Mouse (Mus musculus) CH12.LX (cell line): ENCODE measurements around the gene Abcc5. TPM values are rescaled to one million over a fixed set of nuclear protein-coding genes. Genes with fewer than 3 reads are reported as not detected.

Experiments used
- DNase-seq: peaks from one replicate; pipeline ENCODE4 v3.0.0-alpha.2; 2013; ENCODE audit errors: extremely low read depth
- H3K27ac ChIP-seq: 2 replicates; pipeline ENCODE4 v1.5.1; 2012; ENCODE audit warnings: low read depth, mild to moderate bottlenecking, control low read depth, moderate library complexity; ENCODE audit not compliant: insufficient read depth
- H3K27me3 ChIP-seq: replicated peaks from 2 replicates; pipeline ENCODE3; 2012; ENCODE audit warnings: inconsistent platforms
- H3K36me3 ChIP-seq, 2 experiments: replicated peaks in 1 of 2; 2 replicates each; pipeline versions ENCODE3 to v1.6.1; 2012; ENCODE audit warnings: inconsistent platforms in 1 of 2, low read length in 1 of 2, mild to moderate bottlenecking in 1 of 2, mixed read lengths in 1 of 2, moderate library complexity in 1 of 2; ENCODE audit not compliant: control insufficient read depth in 1 of 2, insufficient read depth in 1 of 2
- H3K4me1 ChIP-seq, 2 experiments: 2 replicates each; pipeline ENCODE4 v1.6.1; 2012; ENCODE audit warnings: inconsistent platforms in 1 of 2, moderate library complexity in 1 of 2; ENCODE audit not compliant: insufficient read depth in 2 of 2, control insufficient read depth in 1 of 2
- H3K4me2 ChIP-seq: 2 replicates; pipeline ENCODE4 v1.6.1; 2012; ENCODE audit warnings: low read depth, mild to moderate bottlenecking, control low read depth; ENCODE audit not compliant: poor library complexity, insufficient read depth, severe bottlenecking
- H3K4me3 ChIP-seq, 3 experiments: fragments of 150-350 bp in 1 of 3; sonication (generic) in 1 of 3; replicated peaks in 1 of 3; 2 replicates each; pipeline versions ENCODE3 to v1.5.1; 2011 to 2012; ENCODE audit warnings: low read depth in 2 of 3, low read length in 2 of 3, mild to moderate bottlenecking in 2 of 3, moderate library complexity in 2 of 3, control low read depth in 1 of 3, improper control_type of control experiment in 1 of 3, inconsistent platforms in 1 of 3, mixed read lengths in 1 of 3; ENCODE audit not compliant: poor library complexity in 1 of 3
- H3K79me2 ChIP-seq: replicated peaks from 2 replicates; pipeline ENCODE4 v1.6.1; 2012; ENCODE audit warnings: mild to moderate bottlenecking, moderate library complexity; ENCODE audit not compliant: control insufficient read depth, poor library complexity, insufficient read depth, severe bottlenecking; ENCODE audit errors: extremely low read depth
- H3K9ac ChIP-seq: 2 replicates; pipeline ENCODE4 v1.6.1; 2012; ENCODE audit warnings: low read depth, mild to moderate bottlenecking, control low read depth, moderate library complexity; ENCODE audit not compliant: insufficient read depth
- H3K9me3 ChIP-seq: replicated peaks from 2 replicates; pipeline ENCODE3; 2012; ENCODE audit warnings: low read length, inconsistent platforms, mixed read lengths
- BHLHE40 ChIP-seq: IDR thresholded peaks from 2 replicates; pipeline ENCODE4 v1.6.1; 2011; ENCODE audit warnings: mild to moderate bottlenecking, low read depth, low read length, improper control_type of control experiment
- CTCF ChIP-seq, 2 experiments: IDR thresholded peaks in 1 of 2; conservative IDR thresholded peaks in 1 of 2; 2 replicates each; pipeline ENCODE4 v1.5.1; 2011 to 2012; ENCODE audit warnings: low read depth in 2 of 2, low read length in 2 of 2, improper control_type of control experiment in 1 of 2, inconsistent platforms in 1 of 2, mild to moderate bottlenecking in 1 of 2, moderate library complexity in 1 of 2
- E2F4 ChIP-seq: IDR thresholded peaks from 2 replicates; pipeline ENCODE4 v1.6.1; 2011; ENCODE audit warnings: low read depth, low read length, improper control_type of control experiment; ENCODE audit not compliant: insufficient replicate concordance
- ELF1 ChIP-seq: IDR thresholded peaks from 2 replicates; pipeline ENCODE4 v1.6.1; 2014; ENCODE audit warnings: low read depth, mild to moderate bottlenecking, inconsistent platforms, low read length, improper control_type of control experiment
- EP300 ChIP-seq: IDR thresholded peaks from 2 replicates; pipeline ENCODE4 v1.6.1; 2011; ENCODE audit warnings: low read length, improper control_type of control experiment
- ETS1 ChIP-seq: conservative IDR thresholded peaks from 2 replicates; pipeline ENCODE4 v1.6.1; 2012; ENCODE audit warnings: low read depth, mild to moderate bottlenecking, inconsistent platforms, low read length, improper control_type of control experiment, moderate library complexity
- GABPA ChIP-seq: IDR thresholded peaks from 2 replicates; pipeline ENCODE4 v1.6.1; 2012; ENCODE audit warnings: low read depth, low read length, improper control_type of control experiment, inconsistent platforms; ENCODE audit not compliant: insufficient replicate concordance
- HCFC1 ChIP-seq: IDR thresholded peaks from 2 replicates; pipeline ENCODE4 v1.6.1; 2012; ENCODE audit warnings: low read depth, mild to moderate bottlenecking, inconsistent platforms, low read length, improper control_type of control experiment
- MAFK ChIP-seq: IDR thresholded peaks from 2 replicates; pipeline ENCODE4 v1.6.1; 2011; ENCODE audit warnings: low read length, improper control_type of control experiment; ENCODE audit not compliant: insufficient replicate concordance
- MAX ChIP-seq: IDR thresholded peaks from 2 replicates; pipeline ENCODE4 v1.6.1; 2011; ENCODE audit warnings: low read length, improper control_type of control experiment
- MAZ ChIP-seq: IDR thresholded peaks from 2 replicates; pipeline ENCODE4 v1.6.1; 2012; ENCODE audit warnings: low read depth, mild to moderate bottlenecking, inconsistent platforms, low read length, improper control_type of control experiment, moderate library complexity
- MYC ChIP-seq: IDR thresholded peaks from 2 replicates; pipeline ENCODE4 v1.6.1; 2011; ENCODE audit warnings: low read depth, mild to moderate bottlenecking, improper control_type of control experiment, low read length
- NRF1 ChIP-seq: IDR thresholded peaks from 2 replicates; pipeline ENCODE4 v1.6.1; 2014; ENCODE audit warnings: low read depth, mild to moderate bottlenecking, inconsistent platforms, low read length, improper control_type of control experiment, moderate library complexity
- PAX5 ChIP-seq: IDR thresholded peaks from 2 replicates; pipeline ENCODE4 v1.6.1; 2012; ENCODE audit warnings: low read length, inconsistent platforms, mixed read lengths
- POLR2A ChIP-seq: IDR thresholded peaks from 2 replicates; pipeline ENCODE4 v1.6.1; 2011; ENCODE audit warnings: low read depth, mild to moderate bottlenecking, improper control_type of control experiment, low read length
- POLR2AphosphoS2 ChIP-seq: IDR thresholded peaks from 2 replicates; pipeline ENCODE4 v1.6.1; 2011; ENCODE audit warnings: low read depth, low read length, improper control_type of control experiment
- RCOR1 ChIP-seq: conservative IDR thresholded peaks from 2 replicates; pipeline ENCODE4 v1.6.1; 2012; ENCODE audit warnings: low read depth, mild to moderate bottlenecking, inconsistent platforms, low read length, improper control_type of control experiment
- SIN3A ChIP-seq: IDR thresholded peaks from 2 replicates; pipeline ENCODE4 v1.6.1; 2012; ENCODE audit warnings: low read length, improper control_type of control experiment, inconsistent platforms
- SMC3 ChIP-seq: IDR thresholded peaks from 2 replicates; pipeline ENCODE4 v1.6.1; 2011; ENCODE audit warnings: low read depth, low read length, improper control_type of control experiment
- TBP ChIP-seq: conservative IDR thresholded peaks from 2 replicates; pipeline ENCODE4 v1.6.1; 2011; ENCODE audit warnings: low read depth, low read length, improper control_type of control experiment
- TCF12 ChIP-seq: IDR thresholded peaks from 2 replicates; pipeline ENCODE4 v1.6.1; 2014; ENCODE audit warnings: low read depth, mild to moderate bottlenecking, inconsistent platforms, low read length, improper control_type of control experiment
- UBTF ChIP-seq: IDR thresholded peaks from 2 replicates; pipeline ENCODE4 v1.6.1; 2012; ENCODE audit warnings: low read depth, mild to moderate bottlenecking, inconsistent platforms, low read length, improper control_type of control experiment, moderate library complexity
- USF1 ChIP-seq: IDR thresholded peaks from 2 replicates; pipeline ENCODE4 v1.6.1; 2014; ENCODE audit warnings: low read depth, mild to moderate bottlenecking, inconsistent platforms, low read length, improper control_type of control experiment
- USF2 ChIP-seq: conservative IDR thresholded peaks from 2 replicates; pipeline ENCODE4 v1.6.1; 2011; ENCODE audit warnings: low read depth, low read length, improper control_type of control experiment
- ZKSCAN1 ChIP-seq: IDR thresholded peaks from 2 replicates; pipeline ENCODE4 v1.6.1; 2012; ENCODE audit warnings: low read depth, inconsistent platforms, low read length, improper control_type of control experiment, borderline replicate concordance
- dilution Hi-C: fragments of 300-500 bp; cut with MboI; formaldehyde crosslinking; loops from 2 replicates; pipeline ENCODE4 v1.14.3; 2020; ENCODE audit warnings: low sequenced_read_pairs; ENCODE audit not compliant: extremely low pct_unique_long_range_greater_than_20kb, extremely low pct_ligation_motif_present
- in situ Hi-C: fragments of 300-500 bp; cut with MboI; formaldehyde crosslinking; loops from 3 replicates; pipeline ENCODE4 v1.14.3; 2019; ENCODE audit warnings: low sequenced_read_pairs, low pct_ligation_motif_present, low pct_unique_long_range_greater_than_20kb, mixed read lengths
- polyA plus RNA-seq: library from polyadenylated mRNA; unstranded; fragments of >175 nt; gene quantifications from 2 replicates; pipeline ENCODE4 v1.2.1, GENCODE M21; 2012; ENCODE audit warnings: low read depth; ENCODE audit not compliant: insufficient read length
- total RNA-seq, 2 experiments: library from RNA; depleted of rRNA; stranded (reverse); fragments of 300-350 nt in 1 of 2; fragments of >200 nt in 1 of 2; gene quantifications; 2 replicates each; pipeline ENCODE4 v1.2.3; 2012 to 2014

The Abcc5 gene
- total and polyA plus RNA-seq, 3 experiments, result 23.4 to 28.6 (median 23.8) TPM

- no peak overlapping the region for H3K4me3 ChIP-seq
- no peaks in the 10 kb centered on the region for H3K79me2 ChIP-seq
- in situ Hi-C loops (no loop called here), dilution Hi-C loops (no loop called here)
- H3K4me1 ChIP-seq, result peaks cover 0 to 8% of the 10 kb centered on the region in 2 experiments; a peak in 2 of 4 replicates
- no peaks in the 10 kb centered on the region for H3K27me3 ChIP-seq
- H3K9ac ChIP-seq, result no peak overlapping the region
- no peak for DNase-seq
- H3K36me3 ChIP-seq, result peaks cover 0 to 2% of the 10 kb centered on the region in 2 experiments
- TF ChIP-seq SMC3 (no peak), HCFC1 (no peak), BHLHE40 (no peak), MYC (no peak), E2F4 (no peak), UBTF (no peak), NRF1 (no peak), MAFK (no peak), ELF1 (no peak), PAX5 (no peak), POLR2A (no peak), MAX (no peak), SIN3A (no peak), ETS1 (no peak)
- H3K4me2 ChIP-seq, result no peak overlapping the region
- H3K27ac ChIP-seq, result no peak overlapping the region
- H3K9me3 ChIP-seq, result no peaks in the 10 kb centered on the region
Observed at GRCm38 (mm10) chr16:20456106-20456505, 29.9 kb upstream of the Abcc5 start.

DNA sequence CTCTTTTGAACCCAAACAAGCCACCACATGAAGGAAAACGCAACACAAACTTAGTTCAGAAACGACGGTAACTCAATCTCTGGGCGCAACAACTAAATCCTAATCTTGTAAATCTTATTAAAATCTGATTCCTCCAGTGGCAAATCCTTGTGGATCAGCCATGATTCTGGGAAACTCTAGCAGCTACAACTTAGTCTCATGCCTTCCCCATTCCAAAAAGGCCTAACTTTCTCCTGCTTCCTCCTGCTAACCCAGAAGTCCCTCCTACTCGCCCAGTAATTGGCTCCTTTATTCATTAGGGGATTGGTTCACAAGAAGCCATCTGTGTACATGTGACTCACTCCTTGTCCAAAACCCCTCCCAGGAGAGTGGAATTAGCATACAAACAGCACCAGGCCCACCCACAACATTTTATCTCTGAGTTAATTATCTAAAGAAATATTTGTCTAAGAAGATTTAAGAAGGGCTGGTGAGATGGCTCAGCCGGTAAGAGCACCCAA lies 28.0 kb upstream of the Abcc5 start:
- Histone ChIP-seq H3K9ac (no peak overlapping the region), H3K27ac (no peak overlapping the region), H3K4me2 (no peak overlapping the region), H3K27me3 (no peaks in the 10 kb centered on the region), H3K9me3 (no peaks in the 10 kb centered on the region), H3K4me1 (peaks cover 0 to 8% of the 10 kb centered on the region in 2 experiments; a peak in 2 of 4 replicates), H3K36me3 (peaks cover 0 to 5% of the 10 kb centered on the region in 2 experiments), H3K79me2 (no peaks in the 10 kb centered on the region), H3K4me3 (peak overlapping the region in 1 of 3 experiments; percentile 50)
- DNase-seq, result peak; percentile 73
- peak; percentile 34; the same call in 1 of the 2 replicates for TF ChIP-seq POLR2A
- TF ChIP-seq CTCF (conservative IDR thresholded peaks at IDR 0.05 in 1 of 2, IDR thresholded peaks at IDR 0.05 in 1 of 2; ENCODE audit: low read depth in 2 of 2, low read length in 2 of 2), result no peak
- no peak for TF ChIP-seq EP300
- no peak for TF ChIP-seq ZKSCAN1
- no peak for TF ChIP-seq TCF12
- TF ChIP-seq RCOR1, result no peak
- TF ChIP-seq SMC3, result no peak
- TF ChIP-seq POLR2AphosphoS2, result no peak
- no peak for TF ChIP-seq USF2
- TF ChIP-seq MAX, result no peak
- TF ChIP-seq MAZ, result no peak
- TF ChIP-seq USF1, result peak; percentile 7; the same call in 1 of the 2 replicates
- TF ChIP-seq HCFC1, result no peak
- no peak for TF ChIP-seq GABPA
- TF ChIP-seq MYC, result no peak
- TF ChIP-seq ELF1, result no peak
- TF ChIP-seq SIN3A, result no peak
- peak; percentile 66; the same call in 1 of the 2 replicates for TF ChIP-seq TBP
- in situ Hi-C loops, result no loop called here
- dilution Hi-C loops, result no loop called here
